Mouse (Mus musculus): ENCODE data around the gene Gm42674.

Gene Gm42674

DNA sequence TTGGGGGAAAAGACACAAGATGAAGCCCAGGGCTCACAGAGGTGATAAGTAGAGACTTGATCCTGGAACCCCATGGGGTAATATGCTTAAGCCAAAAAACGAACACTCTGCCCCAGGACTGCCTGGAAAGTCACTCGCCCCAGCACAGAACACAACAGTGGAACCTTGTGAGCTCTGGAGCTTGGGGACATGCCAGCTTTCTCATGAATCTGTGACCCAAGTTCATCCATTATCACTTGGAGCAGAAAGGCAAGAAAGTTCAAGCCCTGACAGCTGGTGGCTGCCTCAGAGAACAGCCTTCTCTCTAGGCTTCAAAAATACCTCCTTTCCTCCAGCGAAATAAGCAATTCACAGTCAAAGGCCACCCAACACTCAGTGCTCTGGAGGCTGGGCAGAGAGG is 2.3 kb upstream of the Gm42674 start:
- no peak for DNase-seq

DNA sequence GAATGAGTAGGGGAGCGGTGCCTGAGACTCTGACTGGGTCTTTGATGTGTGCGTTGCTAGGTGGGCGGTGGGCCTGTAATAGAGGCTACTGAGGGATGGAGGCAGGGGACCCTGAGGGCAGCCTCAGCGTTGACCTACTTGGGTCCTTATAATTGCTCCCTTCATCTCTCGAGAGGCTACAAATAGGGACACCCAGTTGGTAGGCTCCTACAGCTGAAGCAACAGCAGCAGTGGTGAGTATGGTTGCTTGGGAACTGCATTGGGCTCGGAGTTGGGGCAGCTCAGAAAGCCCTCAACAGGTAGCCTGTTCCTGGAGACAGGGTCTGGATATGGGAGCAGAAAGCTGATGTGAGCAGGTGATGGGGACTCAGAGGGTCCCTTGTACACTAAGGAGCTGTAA is 1.7 kb upstream of the Gm42674 start:
- DNase-seq = no peak

DNA sequence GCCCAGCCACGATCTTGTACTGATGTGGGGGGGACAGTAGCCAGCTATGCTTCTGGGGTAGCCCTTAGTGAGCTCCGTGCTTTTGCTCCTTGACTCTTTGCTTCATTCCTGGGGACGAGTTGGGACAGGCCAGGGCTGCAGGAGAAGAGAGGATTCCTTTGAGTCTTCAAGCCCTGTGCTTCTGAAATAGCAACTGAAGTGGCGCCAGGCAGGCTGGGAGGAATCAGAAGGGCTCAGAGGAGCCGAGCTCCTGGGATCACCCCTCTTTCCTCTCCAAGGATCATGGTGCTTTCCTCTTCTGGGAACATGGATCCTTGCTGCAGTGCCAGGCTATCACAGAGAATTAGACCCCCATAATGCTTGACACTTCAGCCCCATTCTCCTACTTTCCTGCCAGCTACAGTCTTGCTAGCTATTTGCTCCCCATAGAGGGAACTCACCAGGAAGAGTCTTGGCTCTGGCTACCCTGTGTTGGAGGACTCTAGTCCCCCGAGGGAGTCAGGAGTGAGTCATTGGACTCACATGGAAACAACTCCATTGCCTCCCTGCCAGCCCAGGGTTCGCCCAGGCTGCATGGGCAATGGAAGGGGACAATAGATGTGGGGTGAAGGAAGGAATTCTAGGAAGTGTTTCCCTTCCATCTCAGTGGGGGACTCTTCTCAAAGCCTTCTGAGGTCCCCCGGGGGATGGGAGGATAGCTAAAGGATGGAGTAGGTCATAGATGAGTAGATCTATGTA is 1.1 kb upstream of the Gm42674 start:
- DNase-seq = no peak

- DNase-seq = no peak
Observed at GRCm38 (mm10) chr3:90603623-90604022, 1.9 kb downstream of the Gm42674 start, which contains the start of gene S100a4. TSS of gene S100a4 (plus strand) at chr3:90603771.

DNA sequence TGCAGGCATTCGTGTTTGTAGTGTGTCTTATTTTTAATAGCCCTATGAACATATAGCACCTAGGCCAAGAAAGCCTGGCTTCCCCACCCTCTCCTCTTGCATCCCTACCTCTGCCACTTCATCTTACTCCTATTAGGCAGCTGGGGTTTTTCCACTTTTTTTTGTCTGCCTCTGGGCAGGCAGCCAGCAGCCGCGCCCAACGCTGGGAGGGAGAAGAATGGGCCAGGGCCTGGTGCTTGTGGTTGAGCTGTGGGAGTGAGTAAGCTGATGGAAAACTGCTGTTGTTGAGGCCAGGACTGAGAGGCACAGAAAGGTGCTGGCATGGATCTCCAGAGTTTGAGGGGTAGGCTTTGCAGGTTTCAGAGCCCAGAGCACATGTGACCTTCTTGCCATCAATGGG is 2.7 kb downstream of the Gm42674 start:
- DNase-seq = peak; percentile 52

DNA sequence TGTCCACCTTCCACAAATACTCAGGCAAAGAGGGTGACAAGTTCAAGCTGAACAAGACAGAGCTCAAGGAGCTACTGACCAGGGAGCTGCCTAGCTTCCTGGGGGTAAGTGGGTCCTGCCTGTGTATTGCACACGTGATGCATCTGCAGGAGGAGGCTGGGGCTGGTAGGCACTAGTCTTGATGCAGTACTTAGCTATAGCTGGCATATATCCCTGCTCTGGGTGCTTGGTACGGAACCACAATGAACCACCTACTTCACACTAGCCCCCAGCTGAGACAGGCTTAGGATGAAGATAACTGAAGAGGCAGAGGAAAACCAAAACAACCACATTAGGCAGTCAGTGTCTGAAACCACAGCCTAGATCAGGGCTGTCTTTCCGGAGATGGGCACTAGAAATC is 3.3 kb downstream of the Gm42674 start:
- DNase-seq = no peak

GRCm38 (mm10) chr3:90605736-90606135 is 4.0 kb downstream of the Gm42674 start:
- no peak for DNase-seq

DNA sequence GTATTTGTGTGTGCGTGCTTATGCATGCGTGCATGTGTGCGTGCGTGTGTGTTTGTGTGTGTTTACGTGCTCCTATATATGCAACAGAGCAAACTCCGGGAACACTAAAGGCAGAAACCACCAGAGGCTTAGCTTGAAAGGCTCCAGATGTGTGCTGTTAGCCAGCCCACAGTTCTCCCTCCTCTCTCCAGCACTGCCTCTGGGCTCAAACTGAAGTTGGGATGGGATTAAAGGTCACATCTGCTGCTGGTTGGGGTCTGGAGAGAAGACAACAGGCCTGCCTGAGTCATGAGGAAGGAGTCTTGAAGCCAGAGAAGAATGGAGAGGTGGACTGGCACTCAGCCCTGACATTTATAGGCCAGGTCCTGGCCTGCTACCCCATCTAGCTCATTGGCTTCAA is 4.5 kb downstream of the Gm42674 start:
- no peak for DNase-seq

DNA sequence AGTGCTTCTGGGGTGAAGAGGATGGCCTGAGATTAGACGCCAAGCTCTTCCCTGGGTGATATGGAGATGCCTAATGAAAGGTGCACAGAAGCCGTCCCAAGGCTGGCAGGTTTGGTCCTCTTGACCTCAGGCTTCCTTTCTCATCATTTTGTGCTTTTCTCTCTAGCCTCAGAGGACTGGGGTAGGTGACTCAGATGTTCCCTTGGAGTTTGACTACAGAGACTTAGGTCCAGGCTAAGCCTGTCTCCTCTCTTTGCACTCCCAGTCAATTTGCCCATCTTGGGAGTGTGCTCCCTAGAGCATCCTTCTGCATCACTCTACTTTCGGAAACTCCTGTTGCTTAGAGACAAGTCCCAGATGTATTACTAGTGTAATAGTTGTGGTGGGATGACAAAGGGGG is 5.7 kb downstream of the Gm42674 start:
- no peak for DNase-seq

- no peak for DNase-seq
Observed at GRCm38 (mm10) chr3:90608223-90608622, 6.5 kb downstream of the Gm42674 start, which contains the start of gene S100a5. TSS of gene S100a5 (plus strand) at chr3:90608523.

- no peak for DNase-seq
Observed at GRCm38 (mm10) chr3:90609102-90609501, 7.4 kb downstream of the Gm42674 start.

DNA sequence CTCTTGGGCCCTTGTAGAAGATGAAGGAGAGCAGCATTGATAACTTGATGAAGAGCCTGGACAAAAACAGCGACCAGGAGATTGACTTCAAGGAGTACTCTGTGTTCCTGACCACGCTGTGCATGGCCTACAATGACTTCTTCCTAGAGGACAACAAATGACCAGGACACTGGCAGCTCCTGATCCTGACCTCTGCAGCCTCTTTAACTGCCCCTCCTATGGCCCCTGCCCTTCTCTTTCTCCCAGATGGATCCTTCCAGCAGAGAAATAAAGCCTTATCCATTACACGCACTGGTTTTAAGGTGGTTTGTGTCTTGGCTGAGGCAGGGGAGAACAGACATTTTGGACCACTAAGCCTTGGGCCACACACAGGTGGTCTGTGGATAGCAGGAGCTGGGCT is 9.8 kb downstream of the Gm42674 start:
- no peak for DNase-seq

- DNase-seq = no peak
Observed at GRCm38 (mm10) chr3:90612061-90612460, 10.4 kb downstream of the Gm42674 start.

DNA sequence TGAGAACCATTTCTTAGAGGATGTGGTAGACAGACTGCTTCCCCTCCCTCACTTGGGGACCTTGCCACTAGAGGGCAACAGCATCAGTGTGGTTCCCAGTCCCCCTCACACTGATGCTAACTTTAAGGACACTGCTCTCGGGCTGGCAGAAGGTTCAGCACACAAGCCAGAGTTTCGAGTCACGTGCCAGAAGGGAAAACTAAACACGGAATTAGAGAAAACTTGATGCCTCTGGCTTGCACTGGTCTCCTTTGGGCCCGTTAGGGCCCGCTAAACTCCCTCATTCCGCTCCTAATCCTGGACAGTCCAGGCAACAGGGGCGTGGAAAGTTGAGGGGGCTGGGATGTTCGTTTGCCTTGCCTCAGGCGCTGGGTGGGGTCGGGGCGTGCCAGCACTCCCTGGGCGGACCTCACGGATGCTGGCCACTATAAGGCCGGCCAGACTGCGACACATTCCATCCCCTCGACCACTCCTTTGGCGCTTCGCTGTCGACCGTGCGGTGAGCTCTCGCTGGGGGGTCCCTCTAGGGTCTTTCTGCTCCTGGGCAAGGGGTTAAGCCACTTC is 11.1 kb downstream of the Gm42674 start, which contains the start of gene S100a6:
S100a6 (plus strand) TSS at position 155 of the 564 bp plus-strand sequence.
- peak; percentile 54 for DNase-seq

DNA sequence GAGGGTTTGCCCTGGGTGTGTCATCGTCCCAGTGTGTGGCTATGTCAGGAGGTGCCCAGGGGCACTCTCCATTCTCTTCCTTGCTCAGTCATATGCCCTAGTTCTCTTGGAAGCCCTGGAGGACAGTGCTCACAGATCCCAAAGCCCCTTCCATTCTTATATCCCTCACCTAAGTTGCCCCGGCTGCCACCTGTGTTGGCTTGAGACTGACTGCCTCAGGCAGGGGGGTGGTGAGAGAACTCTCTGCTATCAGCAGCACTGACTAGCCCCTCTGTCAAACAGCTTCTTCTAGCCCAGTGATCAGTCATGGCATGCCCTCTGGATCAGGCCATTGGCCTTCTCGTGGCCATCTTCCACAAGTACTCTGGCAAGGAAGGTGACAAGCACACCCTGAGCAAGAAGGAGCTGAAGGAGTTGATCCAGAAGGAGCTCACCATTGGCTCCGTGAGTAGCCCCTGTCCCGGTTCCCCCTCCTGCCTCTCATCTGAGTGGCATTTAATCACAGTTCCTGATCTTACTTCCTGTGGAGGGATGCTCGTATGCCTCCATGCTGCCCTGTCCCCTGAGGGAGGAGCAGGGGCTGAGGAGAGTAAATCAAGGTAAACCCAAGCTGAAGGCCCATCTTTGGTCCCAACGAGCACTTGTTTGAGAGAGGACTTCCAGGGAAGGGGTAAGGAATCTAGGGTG is 11.9 kb downstream of the Gm42674 start:
- no peak for DNase-seq

GRCm38 (mm10) chr3:90614148-90614530 is 12.4 kb downstream of the Gm42674 start:
- no peak for DNase-seq

DNA sequence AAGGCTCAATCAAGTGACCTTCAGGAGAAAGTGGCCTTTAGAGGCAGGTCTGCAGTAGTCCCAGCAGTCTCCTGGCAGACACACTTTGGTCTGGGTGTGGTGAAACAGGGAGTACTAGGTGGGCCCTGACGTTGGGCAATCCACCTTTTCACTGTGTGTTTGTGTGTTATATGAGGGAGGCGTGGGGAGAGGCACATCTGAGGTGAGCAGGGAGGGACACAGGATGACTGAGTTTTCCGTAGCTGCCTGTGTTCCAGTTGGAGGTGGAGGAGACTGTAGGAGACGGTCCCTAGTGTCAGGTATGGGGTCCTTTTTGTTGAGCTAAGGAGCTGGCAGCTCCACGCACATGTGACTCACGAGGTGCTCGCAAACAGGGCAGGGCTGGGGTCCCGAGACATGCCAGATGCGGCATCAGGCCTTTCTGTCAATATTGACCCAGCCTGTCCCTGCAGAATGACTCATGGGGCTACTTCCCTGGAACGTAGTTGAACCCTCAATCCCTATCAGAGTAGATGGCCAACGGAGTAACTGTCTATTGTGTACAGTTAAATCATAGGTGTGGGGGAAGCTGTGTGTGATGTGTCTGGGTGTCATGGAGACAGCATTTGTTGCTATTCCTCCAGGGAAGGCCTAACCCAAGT is 13.0 kb downstream of the Gm42674 start:
- no peak for DNase-seq

- DNase-seq = peak; percentile 54
Observed at GRCm38 (mm10) chr3:90615415-90615814, 13.7 kb downstream of the Gm42674 start.

- DNase-seq = no peak
Observed at GRCm38 (mm10) chr3:90615911-90616310, 14.2 kb downstream of the Gm42674 start.

GRCm38 (mm10) chr3:90617586-90617985 is 15.9 kb downstream of the Gm42674 start:
- DNase-seq = no peak

DNA sequence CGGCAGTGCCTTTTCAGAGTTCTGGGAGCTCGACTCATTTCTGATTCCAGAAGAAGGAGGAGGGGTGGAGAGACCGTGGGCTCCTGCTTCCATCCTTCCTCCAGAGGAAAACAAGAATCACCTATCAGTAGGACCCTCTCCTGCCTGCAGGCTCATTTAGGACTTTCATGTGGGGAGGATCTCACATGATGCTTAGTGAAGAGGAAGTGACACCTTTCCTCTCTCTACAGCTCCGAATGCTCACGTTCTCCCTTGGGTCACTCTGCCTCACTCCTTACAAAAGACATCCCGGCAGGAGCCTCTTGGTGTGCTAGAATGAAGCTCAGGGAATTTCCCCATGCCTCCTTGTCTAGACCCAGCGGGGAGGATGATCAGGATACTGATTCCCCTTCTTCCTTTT is 19.8 kb downstream of the Gm42674 start:
- DNase-seq = no peak

GRCm38 (mm10) chr3:90623435-90624071 is 21.8 kb downstream of the Gm42674 start:
- peak; percentile 37 for DNase-seq

DNA sequence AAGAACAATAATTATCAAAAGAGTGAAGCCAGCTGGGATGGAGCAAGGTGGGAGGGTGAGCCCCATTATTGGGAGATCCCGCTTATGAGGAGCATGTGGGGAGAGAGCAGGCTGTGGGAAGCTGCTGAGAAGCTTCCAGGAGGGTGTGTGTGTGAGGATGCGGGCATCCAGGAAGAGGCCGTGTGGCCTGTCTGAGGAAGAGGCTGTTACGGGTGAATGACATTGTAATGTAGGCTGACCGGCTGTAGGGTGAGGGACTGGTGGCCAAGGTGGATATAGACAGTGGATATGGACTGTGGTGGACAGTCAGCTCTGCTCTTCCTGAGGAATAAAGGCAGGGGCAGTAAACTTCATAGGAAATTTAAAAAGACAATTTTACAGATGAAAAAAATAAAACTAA is 23.8 kb downstream of the Gm42674 start:
- no peak for DNase-seq

All from liver (tissue).